Mouse (Mus musculus) CH12.LX (cell line): Measurements from ENCODE around the gene Hoxd3. TPM values are rescaled to one million over a fixed set of nuclear protein-coding genes. Genes with fewer than 3 reads are reported as not detected.
A peak's percentile ranks its signal among the peaks of the same experiment; 100 is the strongest.

Experiments
- DNase-seq: peaks from one replicate; pipeline ENCODE4 v3.0.0-alpha.2; 2013; ENCODE audit errors: extremely low read depth
- H3K27ac ChIP-seq: 2 replicates; pipeline ENCODE4 v1.5.1; 2012; ENCODE audit warnings: low read depth, mild to moderate bottlenecking, control low read depth, moderate library complexity; ENCODE audit not compliant: insufficient read depth
- H3K27me3 ChIP-seq: replicated peaks from 2 replicates; pipeline ENCODE3; 2012; ENCODE audit warnings: inconsistent platforms
- H3K36me3 ChIP-seq, 2 experiments: replicated peaks in 1 of 2; 2 replicates each; pipeline versions ENCODE3 to v1.6.1; 2012; ENCODE audit warnings: inconsistent platforms in 1 of 2, low read length in 1 of 2, mild to moderate bottlenecking in 1 of 2, mixed read lengths in 1 of 2, moderate library complexity in 1 of 2; ENCODE audit not compliant: control insufficient read depth in 1 of 2, insufficient read depth in 1 of 2
- H3K4me1 ChIP-seq, 2 experiments: 2 replicates each; pipeline ENCODE4 v1.6.1; 2012; ENCODE audit warnings: inconsistent platforms in 1 of 2, moderate library complexity in 1 of 2; ENCODE audit not compliant: insufficient read depth in 2 of 2, control insufficient read depth in 1 of 2
- H3K4me2 ChIP-seq: 2 replicates; pipeline ENCODE4 v1.6.1; 2012; ENCODE audit warnings: low read depth, mild to moderate bottlenecking, control low read depth; ENCODE audit not compliant: poor library complexity, insufficient read depth, severe bottlenecking
- H3K4me3 ChIP-seq, 3 experiments: fragments of 150-350 bp in 1 of 3; sonication (generic) in 1 of 3; replicated peaks in 1 of 3; 2 replicates each; pipeline versions ENCODE3 to v1.5.1; 2011 to 2012; ENCODE audit warnings: low read depth in 2 of 3, low read length in 2 of 3, mild to moderate bottlenecking in 2 of 3, moderate library complexity in 2 of 3, control low read depth in 1 of 3, improper control_type of control experiment in 1 of 3, inconsistent platforms in 1 of 3, mixed read lengths in 1 of 3; ENCODE audit not compliant: poor library complexity in 1 of 3
- H3K79me2 ChIP-seq: replicated peaks from 2 replicates; pipeline ENCODE4 v1.6.1; 2012; ENCODE audit warnings: mild to moderate bottlenecking, moderate library complexity; ENCODE audit not compliant: control insufficient read depth, poor library complexity, insufficient read depth, severe bottlenecking; ENCODE audit errors: extremely low read depth
- H3K9ac ChIP-seq: 2 replicates; pipeline ENCODE4 v1.6.1; 2012; ENCODE audit warnings: low read depth, mild to moderate bottlenecking, control low read depth, moderate library complexity; ENCODE audit not compliant: insufficient read depth
- H3K9me3 ChIP-seq: replicated peaks from 2 replicates; pipeline ENCODE3; 2012; ENCODE audit warnings: low read length, inconsistent platforms, mixed read lengths
- BHLHE40 ChIP-seq: IDR thresholded peaks from 2 replicates; pipeline ENCODE4 v1.6.1; 2011; ENCODE audit warnings: mild to moderate bottlenecking, low read depth, low read length, improper control_type of control experiment
- CHD2 ChIP-seq: IDR thresholded peaks from 2 replicates; pipeline ENCODE4 v1.6.1; 2011; ENCODE audit warnings: low read length, improper control_type of control experiment
- CTCF ChIP-seq, 2 experiments: IDR thresholded peaks in 1 of 2; conservative IDR thresholded peaks in 1 of 2; 2 replicates each; pipeline ENCODE4 v1.5.1; 2011 to 2012; ENCODE audit warnings: low read depth in 2 of 2, low read length in 2 of 2, improper control_type of control experiment in 1 of 2, inconsistent platforms in 1 of 2, mild to moderate bottlenecking in 1 of 2, moderate library complexity in 1 of 2
- ELF1 ChIP-seq: IDR thresholded peaks from 2 replicates; pipeline ENCODE4 v1.6.1; 2014; ENCODE audit warnings: low read depth, mild to moderate bottlenecking, inconsistent platforms, low read length, improper control_type of control experiment
- EP300 ChIP-seq: IDR thresholded peaks from 2 replicates; pipeline ENCODE4 v1.6.1; 2011; ENCODE audit warnings: low read length, improper control_type of control experiment
- ETS1 ChIP-seq: conservative IDR thresholded peaks from 2 replicates; pipeline ENCODE4 v1.6.1; 2012; ENCODE audit warnings: low read depth, mild to moderate bottlenecking, inconsistent platforms, low read length, improper control_type of control experiment, moderate library complexity
- GABPA ChIP-seq: IDR thresholded peaks from 2 replicates; pipeline ENCODE4 v1.6.1; 2012; ENCODE audit warnings: low read depth, low read length, improper control_type of control experiment, inconsistent platforms; ENCODE audit not compliant: insufficient replicate concordance
- IRF4 ChIP-seq: IDR thresholded peaks from 2 replicates; pipeline ENCODE4 v1.6.1; 2014; ENCODE audit warnings: low read depth, mild to moderate bottlenecking, inconsistent platforms, low read length, improper control_type of control experiment
- MAZ ChIP-seq: IDR thresholded peaks from 2 replicates; pipeline ENCODE4 v1.6.1; 2012; ENCODE audit warnings: low read depth, mild to moderate bottlenecking, inconsistent platforms, low read length, improper control_type of control experiment, moderate library complexity
- MEF2A ChIP-seq: IDR thresholded peaks from 2 replicates; pipeline ENCODE4 v1.6.1; 2014; ENCODE audit warnings: low read depth, mild to moderate bottlenecking, inconsistent platforms, low read length, improper control_type of control experiment, borderline replicate concordance
- MYC ChIP-seq: IDR thresholded peaks from 2 replicates; pipeline ENCODE4 v1.6.1; 2011; ENCODE audit warnings: low read depth, mild to moderate bottlenecking, improper control_type of control experiment, low read length
- NRF1 ChIP-seq: IDR thresholded peaks from 2 replicates; pipeline ENCODE4 v1.6.1; 2014; ENCODE audit warnings: low read depth, mild to moderate bottlenecking, inconsistent platforms, low read length, improper control_type of control experiment, moderate library complexity
- PAX5 ChIP-seq: IDR thresholded peaks from 2 replicates; pipeline ENCODE4 v1.6.1; 2012; ENCODE audit warnings: low read length, inconsistent platforms, mixed read lengths
- POLR2A ChIP-seq: IDR thresholded peaks from 2 replicates; pipeline ENCODE4 v1.6.1; 2011; ENCODE audit warnings: low read depth, mild to moderate bottlenecking, improper control_type of control experiment, low read length
- RAD21 ChIP-seq: IDR thresholded peaks from 2 replicates; pipeline ENCODE4 v1.6.1; 2011; ENCODE audit warnings: low read depth, mild to moderate bottlenecking, low read length, improper control_type of control experiment, moderate library complexity
- RCOR1 ChIP-seq: conservative IDR thresholded peaks from 2 replicates; pipeline ENCODE4 v1.6.1; 2012; ENCODE audit warnings: low read depth, mild to moderate bottlenecking, inconsistent platforms, low read length, improper control_type of control experiment
- SIN3A ChIP-seq: IDR thresholded peaks from 2 replicates; pipeline ENCODE4 v1.6.1; 2012; ENCODE audit warnings: low read length, improper control_type of control experiment, inconsistent platforms
- TBP ChIP-seq: conservative IDR thresholded peaks from 2 replicates; pipeline ENCODE4 v1.6.1; 2011; ENCODE audit warnings: low read depth, low read length, improper control_type of control experiment
- TCF12 ChIP-seq: IDR thresholded peaks from 2 replicates; pipeline ENCODE4 v1.6.1; 2014; ENCODE audit warnings: low read depth, mild to moderate bottlenecking, inconsistent platforms, low read length, improper control_type of control experiment
- UBTF ChIP-seq: IDR thresholded peaks from 2 replicates; pipeline ENCODE4 v1.6.1; 2012; ENCODE audit warnings: low read depth, mild to moderate bottlenecking, inconsistent platforms, low read length, improper control_type of control experiment, moderate library complexity
- ZC3H11A ChIP-seq: IDR thresholded peaks from 2 replicates; pipeline ENCODE4 v1.6.1; 2012; ENCODE audit warnings: low read depth, mild to moderate bottlenecking, inconsistent platforms, low read length, improper control_type of control experiment
- ZKSCAN1 ChIP-seq: IDR thresholded peaks from 2 replicates; pipeline ENCODE4 v1.6.1; 2012; ENCODE audit warnings: low read depth, inconsistent platforms, low read length, improper control_type of control experiment, borderline replicate concordance
- ZNF384 ChIP-seq: IDR thresholded peaks from 2 replicates; pipeline ENCODE4 v1.6.1; 2012; ENCODE audit warnings: low read depth, low read length, improper control_type of control experiment, inconsistent platforms
- dilution Hi-C: fragments of 300-500 bp; cut with MboI; formaldehyde crosslinking; loops from 2 replicates; pipeline ENCODE4 v1.14.3; 2020; ENCODE audit warnings: low sequenced_read_pairs; ENCODE audit not compliant: extremely low pct_unique_long_range_greater_than_20kb, extremely low pct_ligation_motif_present
- in situ Hi-C: fragments of 300-500 bp; cut with MboI; formaldehyde crosslinking; loops from 3 replicates; pipeline ENCODE4 v1.14.3; 2019; ENCODE audit warnings: low sequenced_read_pairs, low pct_ligation_motif_present, low pct_unique_long_range_greater_than_20kb, mixed read lengths
- polyA plus RNA-seq: library from polyadenylated mRNA; unstranded; fragments of >175 nt; gene quantifications from 2 replicates; pipeline ENCODE4 v1.2.1, GENCODE M21; 2012; ENCODE audit warnings: low read depth; ENCODE audit not compliant: insufficient read length
- total RNA-seq, 2 experiments: library from RNA; depleted of rRNA; stranded (reverse); fragments of 300-350 nt in 1 of 2; fragments of >200 nt in 1 of 2; gene quantifications; 2 replicates each; pipeline ENCODE4 v1.2.3; 2012 to 2014

The Hoxd3 gene
- total and polyA plus RNA-seq, 3 experiments, result 0.12 to 1.1 TPM; not detected in 1

GRCm38 (mm10) chr2:74721882-74722281, 10.2 kb downstream of the Hoxd3 start:
- Histone ChIP-seq H3K27ac (peak overlapping the region; percentile 3; the same call in 1 of the 2 replicates), H3K27me3 (no peaks in the 10 kb centered on the region), H3K79me2 (peaks cover 38% of the 10 kb centered on the region), H3K9ac (peak overlapping the region; percentile 71; the same call in 1 of the 2 replicates), H3K4me2 (peak overlapping the region; percentile 86), H3K4me1 (peaks cover 10 to 49% of the 10 kb centered on the region in 2 experiments), H3K36me3 (peaks cover 11 to 12% of the 10 kb centered on the region in 2 experiments), H3K4me3 (peak overlapping the region in 1 of 3 experiments; percentile 16), H3K9me3 (no peaks in the 10 kb centered on the region)
- TF ChIP-seq TCF12, result no peak
- TF ChIP-seq IRF4, result no peak
- no peak for TF ChIP-seq MYC
- TF ChIP-seq NRF1, result no peak
- no peak for TF ChIP-seq RCOR1
- TF ChIP-seq MEF2A, result no peak
- no peak for TF ChIP-seq EP300
- no peak for TF ChIP-seq ZC3H11A
- no peak for TF ChIP-seq RAD21
- no peak for TF ChIP-seq MAZ
- no peak for TF ChIP-seq CHD2
- no peak for TF ChIP-seq ZKSCAN1
- TF ChIP-seq ETS1, result no peak
- TF ChIP-seq SIN3A, result no peak
- no peak for TF ChIP-seq ZNF384
- no peak for TF ChIP-seq CTCF (conservative IDR thresholded peaks at IDR 0.05 in 1 of 2, IDR thresholded peaks at IDR 0.05 in 1 of 2; ENCODE audit: low read depth in 2 of 2, low read length in 2 of 2)
- TF ChIP-seq PAX5, result no peak
- no peak for TF ChIP-seq GABPA
- TF ChIP-seq BHLHE40, result no peak; the same call in 1 of the 2 replicates
- dilution Hi-C loops, result no loop called here
- in situ Hi-C loops, result loop anchor here (10.0 to 25.0 kb wide), 2 partner anchors 333 to 865 kb away; no protein-coding TSS in a partner anchor
- DNase-seq, result no peak

- DNase-seq, result no peak
- peaks cover 21 to 23% of the 10 kb centered on the region in 2 experiments for H3K36me3 ChIP-seq
- peak overlapping the region; percentile 61 to 96 (median 66) for H3K4me3 ChIP-seq
- H3K27me3 ChIP-seq, result no peaks in the 10 kb centered on the region
- H3K9ac ChIP-seq, result peak overlapping the region; percentile 71
- H3K4me2 ChIP-seq, result peak overlapping the region; percentile 86
- in situ Hi-C loops (loop anchor here (10.0 to 25.0 kb wide), 2 partner anchors 332 to 864 kb away; no protein-coding TSS in a partner anchor), dilution Hi-C loops (no loop called here)
- peaks cover 10 to 49% of the 10 kb centered on the region in 2 experiments for H3K4me1 ChIP-seq
- H3K9me3 ChIP-seq, result peaks cover 6% of the 10 kb centered on the region
- H3K79me2 ChIP-seq, result peaks cover 45% of the 10 kb centered on the region
- TF ChIP-seq ETS1, result no peak
- peak; percentile 84 for TF ChIP-seq MEF2A
- peak; percentile 52 for TF ChIP-seq POLR2A
- 0 out of 2 replicates have a peak, but pooled peaks have one; percentile 45 for TF ChIP-seq UBTF
- TF ChIP-seq TBP, result peak; percentile 50; the same call in 1 of the 2 replicates
- TF ChIP-seq MAZ, result 0 out of 2 replicates have a peak, but pooled peaks have one; percentile 18
- peak; percentile 44; the same call in 1 of the 2 replicates for TF ChIP-seq ELF1
- no peak for TF ChIP-seq TCF12
- TF ChIP-seq BHLHE40, result 0 out of 2 replicates have a peak, but pooled peaks have one; percentile 18
- H3K27ac ChIP-seq, result peak overlapping the region; percentile 97
Measured at GRCm38 (mm10) chr2:74722949-74723348, 11.2 kb downstream of the Hoxd3 start.
